Mouse (Mus musculus): ENCODE results near the gene Gstcd. TPM values are rescaled to one million over a fixed set of nuclear protein-coding genes. Genes with fewer than 3 reads are reported as not detected.

Gene Gstcd
- polyA plus RNA-seq, 1 experiment from 2014 or later: 7.9 TPM

DNA sequence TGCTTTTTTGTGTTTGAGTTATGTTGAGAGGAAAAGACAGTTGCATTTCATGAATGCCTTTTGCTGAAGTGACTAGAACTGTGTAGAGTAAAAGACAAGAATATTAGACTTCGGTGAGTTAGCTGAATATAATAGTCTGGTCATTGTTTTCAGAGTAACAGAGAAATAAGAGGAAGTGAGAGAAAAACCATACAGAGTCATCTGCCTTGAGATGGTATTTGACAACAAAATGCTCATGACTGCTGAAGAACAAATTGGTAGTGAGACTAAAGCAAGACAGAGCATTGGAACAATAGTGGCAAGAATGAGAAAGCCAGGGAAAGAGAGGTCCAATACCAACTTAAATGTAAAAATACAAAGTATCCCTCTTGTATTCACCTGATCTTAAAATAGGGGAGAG, 1.1 kb upstream of the Gstcd start:
- H3K4me1 ChIP-seq: peaks cover 23% of the 10 kb centered on the region
- H3K9me3 ChIP-seq (replicated peaks): no peaks in the 10 kb centered on the region
- H3K27me3 ChIP-seq: no peaks in the 10 kb centered on the region
- H3K9ac ChIP-seq: peak overlapping the region; percentile 92
- ATAC-seq (ENCODE audit: low FRiP score): no peak
- WGBS: 94% methylated on average over 1 of the region's 1 CpGs
- H3K36me3 ChIP-seq: peaks cover 6% of the 10 kb centered on the region; the same call in 1 of the 2 replicates
- peak overlapping the region; percentile 92 for H3K4me3 ChIP-seq
- H3K27ac ChIP-seq: no peak overlapping the region
- H3K4me2 ChIP-seq (replicated peaks): peak overlapping the region; percentile 58

DNA sequence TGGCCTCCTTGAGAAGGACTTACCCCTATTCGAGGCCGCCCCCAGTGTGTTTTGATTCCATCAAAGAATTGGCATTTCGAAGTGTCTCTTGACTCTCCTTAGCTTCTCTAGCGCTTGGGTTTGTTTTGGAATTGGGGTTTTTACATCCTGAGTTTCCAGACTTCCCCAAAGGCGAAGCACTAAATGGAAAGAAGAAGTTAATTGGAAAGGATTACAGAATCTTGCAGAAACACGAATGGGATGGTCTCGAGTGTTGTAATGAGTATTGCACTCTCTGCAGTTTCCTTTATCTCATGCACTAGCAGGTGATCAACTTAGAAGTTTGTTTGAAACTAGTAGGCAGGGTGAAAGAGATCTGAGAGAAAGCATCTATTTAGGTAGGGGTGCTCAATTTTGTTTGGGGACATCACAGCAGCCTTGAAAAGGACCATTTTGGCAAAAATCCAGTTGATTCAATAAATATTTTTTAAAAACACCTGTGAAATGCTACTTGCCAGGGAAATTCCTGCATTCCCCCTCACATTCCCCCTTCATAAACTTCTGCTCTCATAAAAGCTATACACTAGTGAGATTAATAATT, 531 bp upstream of the Gstcd start:
- peaks cover 23% of the 10 kb centered on the region for H3K4me1 ChIP-seq
- WGBS: under 1% methylated on average over 7 of the region's 7 CpGs
- peak overlapping the region; percentile 92 for H3K9ac ChIP-seq
- peak overlapping the region; percentile 97 for H3K27ac ChIP-seq
- ATAC-seq (ENCODE audit: low FRiP score): no peak
- H3K4me3 ChIP-seq: peak overlapping the region; percentile 92
- peak overlapping the region; percentile 58 for H3K4me2 ChIP-seq (replicated peaks)
- H3K27me3 ChIP-seq: no peaks in the 10 kb centered on the region
- H3K9me3 ChIP-seq (replicated peaks): no peaks in the 10 kb centered on the region
- H3K36me3 ChIP-seq: 0 out of 2 replicates have a peak, but pooled peaks cover 4% of the 10 kb centered on the region

DNA sequence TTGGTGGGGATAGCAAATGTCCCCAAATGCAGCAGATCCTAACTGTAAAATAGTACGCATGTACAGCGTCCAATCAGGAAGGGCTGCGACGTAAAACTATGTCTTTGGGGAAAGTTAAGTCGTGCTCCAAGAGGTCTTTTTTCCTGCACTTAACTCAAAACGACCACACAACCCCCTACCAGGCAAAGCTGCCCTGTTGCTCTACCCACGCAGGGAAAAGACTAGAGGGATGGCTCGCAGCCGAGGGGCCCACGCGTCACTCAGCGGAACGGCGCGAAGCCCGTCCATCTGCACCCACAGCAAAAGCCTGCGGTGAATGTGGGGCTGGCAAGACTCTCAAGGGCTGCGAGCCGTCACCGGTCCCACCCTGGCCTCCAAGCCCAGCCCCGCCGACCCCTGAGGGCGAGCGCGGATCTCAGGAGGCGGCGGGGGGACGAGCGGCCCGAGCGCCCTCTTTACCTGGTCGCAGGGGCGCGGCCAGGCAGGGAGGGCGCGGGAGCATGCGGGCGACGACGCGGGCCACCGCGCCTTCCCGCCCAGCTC, 641 bp downstream of the Gstcd start:
- Histone ChIP-seq H3K4me2 (replicated peaks) (peak overlapping the region; percentile 60), H3K27ac (peak overlapping the region; percentile 97), H3K9ac (peak overlapping the region; percentile 92), H3K9me3 (replicated peaks) (no peaks in the 10 kb centered on the region), H3K4me1 (peaks cover 23% of the 10 kb centered on the region), H3K36me3 (no peaks in the 10 kb centered on the region), H3K4me3 (peak overlapping the region; percentile 92), H3K27me3 (no peaks in the 10 kb centered on the region)
- ATAC-seq (ENCODE audit: low FRiP score): peak; percentile 18; the same call in 1 of the 2 replicates
- WGBS: under 1% methylated on average over 44 of the region's 44 CpGs

DNA sequence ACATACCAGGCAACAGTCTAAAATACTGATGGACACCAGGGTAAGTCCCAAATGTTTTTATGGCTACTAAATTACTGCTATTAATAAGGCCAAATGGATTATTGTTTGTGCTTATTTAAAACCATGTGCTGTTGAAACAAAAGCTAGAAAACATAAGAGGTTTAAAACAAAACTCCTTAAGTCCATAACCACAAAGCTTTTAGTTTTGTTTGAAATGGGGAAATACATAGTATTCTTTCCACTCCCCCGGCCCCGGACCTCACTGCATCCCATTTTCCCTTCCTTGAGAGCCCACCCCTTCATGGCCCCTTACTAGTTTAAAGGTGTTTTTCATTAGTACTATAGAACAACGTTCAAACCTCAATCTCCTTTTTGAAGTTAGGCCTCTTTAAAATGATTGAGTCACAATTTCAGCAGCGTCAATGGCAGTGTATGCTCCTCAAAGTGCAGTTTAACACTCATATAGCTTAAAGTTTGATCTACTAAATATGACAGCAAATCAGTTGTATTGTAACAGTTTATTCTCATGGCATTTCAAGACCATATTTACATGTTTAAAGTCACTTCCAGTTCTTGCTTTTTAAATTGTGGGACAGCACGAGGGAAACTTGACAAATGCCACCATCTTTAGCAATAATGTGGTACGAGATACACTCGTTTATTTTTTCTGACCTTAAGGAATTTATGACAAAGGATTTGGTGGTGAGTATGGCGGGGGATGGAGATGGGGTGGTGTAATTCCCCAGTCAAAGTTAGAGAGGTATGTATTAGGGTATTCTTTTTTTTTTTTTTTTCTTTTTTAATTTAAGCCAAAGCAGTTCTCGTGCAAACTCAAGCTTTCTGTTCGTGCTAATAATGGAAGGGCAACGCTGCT, 1.3 kb downstream of the Gstcd start:
- 14% methylated on average over 11 of the region's 11 CpGs for WGBS
- peak overlapping the region; percentile 92 for H3K4me3 ChIP-seq
- peak overlapping the region; percentile 60 for H3K4me2 ChIP-seq (replicated peaks)
- no peaks in the 10 kb centered on the region for H3K27me3 ChIP-seq
- ATAC-seq (ENCODE audit: low FRiP score): no peak
- H3K9me3 ChIP-seq (replicated peaks): no peaks in the 10 kb centered on the region
- H3K27ac ChIP-seq: peak overlapping the region; percentile 97; the same call in 1 of the 2 replicates
- H3K4me1 ChIP-seq: peaks cover 23% of the 10 kb centered on the region
- H3K9ac ChIP-seq: peak overlapping the region; percentile 92
- no peaks in the 10 kb centered on the region for H3K36me3 ChIP-seq

DNA sequence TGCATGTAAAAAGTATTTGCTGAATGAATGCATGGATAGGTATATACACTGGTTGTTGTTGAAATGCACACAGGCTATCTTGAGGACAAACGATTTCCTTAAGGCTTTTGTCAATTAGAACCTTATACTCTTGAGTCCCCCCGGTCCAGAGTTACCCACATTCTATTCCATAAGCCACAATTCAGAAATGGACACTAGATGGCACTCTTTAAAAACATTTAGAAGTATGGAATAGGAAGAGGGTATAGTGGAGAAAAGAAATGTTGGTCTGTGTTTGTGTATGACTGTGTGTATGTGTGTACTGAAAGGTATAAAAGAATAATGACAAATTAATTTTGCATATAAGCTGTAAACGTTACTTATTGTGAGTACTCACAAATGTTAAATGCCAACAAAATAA, 6.0 kb downstream of the Gstcd start:
- H3K27ac ChIP-seq: no peak overlapping the region
- H3K4me3 ChIP-seq: no peak overlapping the region
- WGBS: 65% methylated on average over 3 of the region's 3 CpGs
- H3K4me2 ChIP-seq (replicated peaks): no peak overlapping the region
- peaks cover 5% of the 10 kb centered on the region for H3K4me1 ChIP-seq
- H3K9me3 ChIP-seq (replicated peaks): no peaks in the 10 kb centered on the region
- ATAC-seq (ENCODE audit: low FRiP score): peak; percentile 52; the same call in 1 of the 2 replicates
- H3K27me3 ChIP-seq: no peaks in the 10 kb centered on the region
- no peak overlapping the region for H3K9ac ChIP-seq
- peaks cover 29% of the 10 kb centered on the region for H3K36me3 ChIP-seq

DNA sequence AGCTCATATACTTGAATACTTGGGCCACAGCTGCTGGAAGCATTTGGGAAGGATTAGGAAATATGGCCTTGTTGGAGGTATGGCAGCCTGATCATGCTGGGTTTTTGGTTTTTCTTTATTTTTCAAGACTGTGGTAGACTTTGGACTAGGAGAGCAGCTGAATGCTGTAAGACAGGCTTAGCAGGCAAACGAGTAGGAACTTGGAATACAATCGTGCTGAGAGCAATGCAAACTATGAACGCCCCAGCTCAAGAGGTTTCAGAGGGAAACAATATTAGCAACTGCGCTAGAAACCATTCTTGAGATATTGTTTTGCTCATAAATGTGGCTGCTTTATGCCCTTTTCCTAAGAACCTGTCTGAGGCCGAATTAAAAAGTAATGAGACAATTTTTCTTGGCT, 9.1 kb downstream of the Gstcd start:
- no peaks in the 10 kb centered on the region for H3K27me3 ChIP-seq
- no peaks in the 10 kb centered on the region for H3K4me1 ChIP-seq
- H3K4me2 ChIP-seq (replicated peaks): no peak overlapping the region
- H3K9me3 ChIP-seq (replicated peaks): no peaks in the 10 kb centered on the region
- H3K9ac ChIP-seq: no peak overlapping the region
- H3K4me3 ChIP-seq: no peak overlapping the region
- H3K36me3 ChIP-seq: peaks cover 29% of the 10 kb centered on the region
- 94% methylated on average over 5 of the region's 5 CpGs for WGBS
- H3K27ac ChIP-seq: no peak overlapping the region
- ATAC-seq (ENCODE audit: low FRiP score): no peak

DNA sequence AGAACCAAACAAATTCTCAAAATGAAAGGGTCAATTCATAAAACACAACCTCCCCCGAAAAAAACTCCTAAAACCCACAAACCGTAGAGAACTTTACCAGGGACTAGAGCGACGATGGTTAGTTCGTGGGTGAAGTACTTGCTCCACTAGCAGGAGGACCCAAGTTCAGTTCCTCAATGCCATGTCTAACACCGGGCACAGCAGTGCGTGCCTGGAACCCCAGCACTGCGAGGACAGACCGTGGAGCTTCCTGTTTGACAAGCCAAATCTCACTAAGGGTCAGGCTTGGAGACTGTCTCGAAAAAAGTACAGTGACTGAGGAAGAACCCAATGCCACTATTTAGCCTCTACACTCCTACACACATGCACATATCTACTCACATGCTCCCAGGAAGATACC, 16.3 kb downstream of the Gstcd start:
- ATAC-seq (ENCODE audit: low FRiP score): no peak
- WGBS: 95% methylated on average over 10 of the region's 10 CpGs
- Histone ChIP-seq H3K9ac (no peak overlapping the region), H3K27ac (no peak overlapping the region), H3K4me2 (replicated peaks) (no peak overlapping the region), H3K9me3 (replicated peaks) (no peaks in the 10 kb centered on the region), H3K27me3 (no peaks in the 10 kb centered on the region), H3K36me3 (peaks cover 6% of the 10 kb centered on the region), H3K4me3 (no peak overlapping the region), H3K4me1 (no peaks in the 10 kb centered on the region)

DNA sequence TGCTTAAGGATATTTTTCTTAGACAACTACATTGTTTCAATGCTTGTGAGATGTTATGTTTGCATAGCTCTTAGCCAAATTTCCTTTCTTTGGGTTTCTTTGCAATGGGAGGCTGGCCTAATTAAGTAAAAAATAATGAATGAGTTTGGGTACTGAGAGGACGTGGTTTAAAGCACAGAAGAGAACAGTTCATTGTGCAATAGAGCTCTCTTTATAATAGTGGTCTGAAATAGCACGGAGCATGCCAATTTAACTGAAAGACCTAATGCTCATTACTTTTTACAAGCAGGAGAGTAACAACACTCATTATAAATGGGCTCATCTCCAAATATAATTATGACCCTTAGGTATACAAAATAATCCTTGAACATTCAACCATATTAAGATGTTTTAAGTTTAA, 39.8 kb downstream of the Gstcd start:
- H3K27me3 ChIP-seq: no peaks in the 10 kb centered on the region
- no peak overlapping the region for H3K9ac ChIP-seq
- no peak for ATAC-seq (ENCODE audit: low FRiP score)
- H3K4me1 ChIP-seq: no peaks in the 10 kb centered on the region
- H3K4me2 ChIP-seq (replicated peaks): no peak overlapping the region
- no peak overlapping the region for H3K27ac ChIP-seq
- 73% methylated on average over 2 of the region's 2 CpGs for WGBS
- H3K4me3 ChIP-seq: no peak overlapping the region
- H3K36me3 ChIP-seq: 0 out of 2 replicates have a peak, but pooled peaks cover 3% of the 10 kb centered on the region
- no peaks in the 10 kb centered on the region for H3K9me3 ChIP-seq (replicated peaks)

DNA sequence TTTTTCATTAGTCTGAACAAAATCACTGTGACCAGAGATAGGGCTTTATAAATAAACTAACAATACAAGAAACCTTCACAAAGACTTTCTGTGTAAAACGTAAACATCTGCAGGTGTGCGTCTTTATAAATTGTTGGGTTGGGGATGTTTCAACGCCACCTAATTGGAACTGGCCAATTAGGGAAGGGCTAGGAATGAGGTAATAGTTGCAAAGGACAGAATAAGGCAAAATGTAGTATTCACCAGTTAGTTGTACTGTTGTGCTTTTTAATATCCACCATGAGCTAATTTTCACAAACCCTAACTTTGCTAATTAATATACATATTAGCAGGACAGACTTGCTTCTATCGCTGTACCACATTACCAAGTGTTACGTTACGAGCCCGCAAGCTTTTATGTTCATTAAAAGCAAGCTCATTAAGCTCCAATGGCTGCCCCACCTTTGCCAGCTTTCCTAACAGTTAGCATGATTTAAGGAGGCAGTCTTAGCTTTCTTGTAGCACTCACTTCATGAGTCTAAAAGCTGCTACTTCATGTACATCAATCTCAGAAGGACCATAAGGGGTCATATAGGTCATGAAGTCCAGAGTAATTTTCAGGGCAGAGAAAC, 58.6 kb downstream of the Gstcd start:
- H3K9me3 ChIP-seq (replicated peaks): no peaks in the 10 kb centered on the region
- no peak overlapping the region for H3K9ac ChIP-seq
- H3K4me2 ChIP-seq (replicated peaks): no peak overlapping the region
- no peak overlapping the region for H3K27ac ChIP-seq
- H3K36me3 ChIP-seq: no peaks in the 10 kb centered on the region
- WGBS: 94% methylated on average over 7 of the region's 7 CpGs
- no peaks in the 10 kb centered on the region for H3K4me1 ChIP-seq
- no peaks in the 10 kb centered on the region for H3K27me3 ChIP-seq
- no peak for ATAC-seq (ENCODE audit: low FRiP score)
- H3K4me3 ChIP-seq: no peak overlapping the region

DNA sequence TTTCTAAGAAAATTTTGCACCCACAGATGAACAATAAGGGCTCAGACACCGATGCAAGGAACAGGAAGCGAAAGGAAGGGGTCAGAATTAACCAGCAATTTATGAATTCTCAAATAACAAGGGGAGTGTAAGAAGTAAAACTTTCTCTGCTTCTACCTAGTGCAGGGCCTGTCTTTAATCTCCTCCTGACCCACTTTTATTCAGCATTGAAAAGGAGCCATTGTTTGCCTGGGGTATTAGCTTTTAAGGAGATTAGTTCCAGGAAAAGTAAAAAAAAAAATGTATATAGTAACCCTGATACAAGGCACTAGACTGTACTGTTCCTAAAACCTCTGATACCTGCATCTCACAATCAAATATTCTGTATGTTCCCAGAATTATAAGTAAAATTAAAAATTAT, 64.9 kb downstream of the Gstcd start:
- Histone ChIP-seq H3K27me3 (no peaks in the 10 kb centered on the region), H3K4me2 (replicated peaks) (no peak overlapping the region), H3K4me3 (no peak overlapping the region), H3K9me3 (replicated peaks) (no peaks in the 10 kb centered on the region), H3K4me1 (no peaks in the 10 kb centered on the region), H3K27ac (0 out of 2 replicates have a peak overlapping the region, but pooled peaks have one; percentile 35), H3K9ac (no peak overlapping the region), H3K36me3 (no peaks in the 10 kb centered on the region)
- WGBS: 69% methylated on average over 2 of the region's 2 CpGs
- ATAC-seq (ENCODE audit: low FRiP score): no peak

DNA sequence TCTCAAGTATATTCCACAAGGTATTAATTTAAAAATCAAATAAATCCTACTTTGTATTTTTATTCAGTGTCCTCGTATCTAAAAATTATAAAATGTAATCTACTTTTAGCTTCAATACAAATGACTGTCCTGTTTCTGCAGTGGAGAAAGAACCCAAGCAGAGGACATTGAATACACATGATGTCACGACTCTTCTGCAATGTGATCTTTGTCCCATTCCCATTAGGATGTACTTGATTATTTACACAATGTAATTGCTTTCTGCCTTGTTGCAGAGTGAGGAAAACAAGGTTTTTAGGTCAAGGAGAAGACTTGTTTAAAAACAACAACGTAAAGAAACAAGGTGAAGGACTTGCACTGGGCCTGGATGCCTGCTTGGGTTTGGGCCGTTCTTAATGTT, 84.6 kb downstream of the Gstcd start:
- no peaks in the 10 kb centered on the region for H3K4me1 ChIP-seq
- 87% methylated on average over 4 of the region's 4 CpGs for WGBS
- H3K4me3 ChIP-seq: no peak overlapping the region
- no peak overlapping the region for H3K27ac ChIP-seq
- peaks cover 4% of the 10 kb centered on the region; the same call in 1 of the 2 replicates for H3K36me3 ChIP-seq
- no peaks in the 10 kb centered on the region for H3K9me3 ChIP-seq (replicated peaks)
- no peak overlapping the region for H3K9ac ChIP-seq
- no peak overlapping the region for H3K4me2 ChIP-seq (replicated peaks)
- ATAC-seq (ENCODE audit: low FRiP score): no peak
- no peaks in the 10 kb centered on the region for H3K27me3 ChIP-seq

DNA sequence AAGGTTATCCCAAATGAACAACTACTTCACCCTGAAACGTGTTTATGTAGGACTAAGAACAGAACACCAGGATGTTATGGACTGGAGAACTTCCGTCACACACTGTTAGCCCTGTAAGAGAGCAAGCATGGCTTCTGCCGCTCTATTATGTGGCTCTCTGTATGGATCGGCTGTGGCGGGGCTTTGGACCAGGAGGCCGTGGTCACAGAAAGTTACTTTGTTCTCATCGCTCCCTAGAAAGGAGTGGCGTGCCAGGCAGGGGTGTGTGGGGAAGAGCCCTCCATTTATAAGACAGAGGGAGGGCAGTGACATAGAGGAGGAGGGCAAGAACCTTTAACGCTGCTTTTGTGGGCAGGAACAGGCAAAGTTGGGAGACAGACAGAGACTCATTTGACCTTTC, 95.5 kb downstream of the Gstcd start:
- Histone ChIP-seq H3K4me3 (no peak overlapping the region), H3K4me2 (replicated peaks) (no peak overlapping the region), H3K36me3 (no peaks in the 10 kb centered on the region; the same call in 1 of the 2 replicates), H3K9ac (no peak overlapping the region), H3K27ac (no peak overlapping the region), H3K27me3 (no peaks in the 10 kb centered on the region), H3K9me3 (replicated peaks) (no peaks in the 10 kb centered on the region), H3K4me1 (no peaks in the 10 kb centered on the region)
- no peak for ATAC-seq (ENCODE audit: low FRiP score)
- 76% methylated on average over 9 of the region's 9 CpGs for whole genome bisulfite sequencing

All from hindbrain, embryonic 12.5 days (tissue).